Mouse (Mus musculus): ENCODE measurements around the gene Zfp963. TPM values are rescaled to one million over a fixed set of nuclear protein-coding genes. Genes with fewer than 3 reads are reported as not detected.

The Zfp963 gene
- polyA plus RNA-seq, 1 experiment = 1.9 TPM

DNA sequence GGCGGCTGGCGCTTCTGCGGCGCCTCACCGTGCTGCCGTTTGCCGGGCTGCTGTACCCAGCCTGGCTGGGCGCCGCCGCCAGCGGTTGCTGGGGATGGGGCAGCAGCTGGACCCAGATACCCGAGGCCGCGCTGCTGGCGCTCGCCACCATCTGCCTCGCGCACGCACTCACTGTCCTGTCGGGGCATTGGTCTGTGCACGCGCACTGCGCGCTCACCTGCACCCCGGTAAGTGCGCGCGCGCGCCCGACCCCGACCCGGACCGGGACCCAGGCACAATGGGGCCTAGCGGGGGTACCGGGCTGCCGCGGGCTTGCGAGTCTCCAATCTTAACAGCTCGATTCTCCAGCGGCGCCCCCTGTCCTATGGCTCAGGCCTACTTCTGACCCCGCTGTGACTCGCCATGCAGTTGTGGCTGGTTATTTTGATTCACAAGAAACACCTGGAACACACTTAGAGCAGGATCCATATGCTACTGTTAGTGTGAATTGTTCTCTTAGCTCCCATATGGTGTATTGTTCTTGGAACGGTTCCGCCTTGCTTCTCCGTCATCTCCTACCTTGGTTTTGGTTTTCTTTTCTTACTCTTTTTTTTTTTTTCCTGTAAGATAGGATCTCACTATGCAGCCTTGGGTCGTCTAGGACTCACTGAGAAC is 41.8 kb upstream of the Zfp963 start:
- under 1% methylated on average over 48 of the region's 48 CpGs for WGBS
- Histone ChIP-seq H3K4me3 (ENCODE audit: low read depth, low read length) (peak overlapping the region; percentile 97), H3K27ac (ENCODE audit: insufficient read depth, low read depth, low read length) (peak overlapping the region; percentile 60), H3K27me3 (ENCODE audit: control insufficient read depth, insufficient read depth, low read length) (no peaks in the 10 kb centered on the region), H3K36me3 (ENCODE audit: control insufficient read depth, insufficient read depth, low read length) (peaks cover 23% of the 10 kb centered on the region), H3K4me1 (ENCODE audit: control insufficient read depth, insufficient read depth, insufficient read length, low read length) (peaks cover 4% of the 10 kb centered on the region; the same call in 1 of the 2 replicates)
- TF ChIP-seq CTCF (IDR thresholded peaks at IDR 0.05; ENCODE audit: extremely low read depth, insufficient read length, insufficient replicate concordance, low read depth, low read length) (no peak), POLR2A (IDR thresholded peaks at IDR 0.05; ENCODE audit: low read depth, low read length) (no peak)

GRCm38 (mm10) chr8:69790773-69791367 is 41.1 kb upstream of the Zfp963 start, which contains the start of the genes Atp13a1 and Zfp866:
TSS of gene Atp13a1 (plus strand) at chr8:69791163.
TSS of gene Zfp866 (minus strand) at chr8:69791178.
- Histone ChIP-seq H3K4me1 (ENCODE audit: control insufficient read depth, insufficient read depth, insufficient read length, low read length) (peaks cover 4% of the 10 kb centered on the region; the same call in 1 of the 2 replicates), H3K4me3 (ENCODE audit: low read depth, low read length) (peak within 1 kb of the TSS; percentile 97), H3K36me3 (ENCODE audit: control insufficient read depth, insufficient read depth, low read length) (peaks cover 17% of the 10 kb centered on the region), H3K27me3 (ENCODE audit: control insufficient read depth, insufficient read depth, low read length) (no peaks in the 10 kb centered on the region), H3K27ac (ENCODE audit: insufficient read depth, low read depth, low read length) (peak within 1 kb of the TSS; percentile 96)
- peak; percentile 62; the same call in 1 of the 2 replicates for TF ChIP-seq POLR2A (IDR thresholded peaks at IDR 0.05; ENCODE audit: low read depth, low read length)
- no peak for TF ChIP-seq CTCF (IDR thresholded peaks at IDR 0.05; ENCODE audit: extremely low read depth, insufficient read length, insufficient replicate concordance, low read depth, low read length)
- under 1% methylated on average over 38 of the region's 38 CpGs for WGBS

GRCm38 (mm10) chr8:69790364-69790763 is 40.6 kb upstream of the Zfp963 start:
- Histone ChIP-seq H3K27ac (ENCODE audit: insufficient read depth, low read depth, low read length) (peak overlapping the region; percentile 96), H3K4me1 (ENCODE audit: control insufficient read depth, insufficient read depth, insufficient read length, low read length) (peaks cover 4% of the 10 kb centered on the region; the same call in 1 of the 2 replicates), H3K27me3 (ENCODE audit: control insufficient read depth, insufficient read depth, low read length) (no peaks in the 10 kb centered on the region), H3K4me3 (ENCODE audit: low read depth, low read length) (peak overlapping the region; percentile 97), H3K36me3 (ENCODE audit: control insufficient read depth, insufficient read depth, low read length) (peaks cover 14% of the 10 kb centered on the region)
- 15% methylated on average over 11 of the region's 11 CpGs for WGBS
- no peak for TF ChIP-seq POLR2A (IDR thresholded peaks at IDR 0.05; ENCODE audit: low read depth, low read length)
- no peak for TF ChIP-seq CTCF (IDR thresholded peaks at IDR 0.05; ENCODE audit: extremely low read depth, insufficient read length, insufficient replicate concordance, low read depth, low read length)

GRCm38 (mm10) chr8:69789731-69790130 is 40.0 kb upstream of the Zfp963 start:
- Histone ChIP-seq H3K4me3 (ENCODE audit: low read depth, low read length) (no peak overlapping the region), H3K27ac (ENCODE audit: insufficient read depth, low read depth, low read length) (no peak overlapping the region), H3K27me3 (ENCODE audit: control insufficient read depth, insufficient read depth, low read length) (no peaks in the 10 kb centered on the region), H3K36me3 (ENCODE audit: control insufficient read depth, insufficient read depth, low read length) (peaks cover 9% of the 10 kb centered on the region), H3K4me1 (ENCODE audit: control insufficient read depth, insufficient read depth, insufficient read length, low read length) (peaks cover 4% of the 10 kb centered on the region; the same call in 1 of the 2 replicates)
- WGBS = 27% methylated on average over 5 of the region's 5 CpGs
- TF ChIP-seq CTCF (IDR thresholded peaks at IDR 0.05; ENCODE audit: extremely low read depth, insufficient read length, insufficient replicate concordance, low read depth, low read length) (no peak), POLR2A (IDR thresholded peaks at IDR 0.05; ENCODE audit: low read depth, low read length) (no peak)

DNA sequence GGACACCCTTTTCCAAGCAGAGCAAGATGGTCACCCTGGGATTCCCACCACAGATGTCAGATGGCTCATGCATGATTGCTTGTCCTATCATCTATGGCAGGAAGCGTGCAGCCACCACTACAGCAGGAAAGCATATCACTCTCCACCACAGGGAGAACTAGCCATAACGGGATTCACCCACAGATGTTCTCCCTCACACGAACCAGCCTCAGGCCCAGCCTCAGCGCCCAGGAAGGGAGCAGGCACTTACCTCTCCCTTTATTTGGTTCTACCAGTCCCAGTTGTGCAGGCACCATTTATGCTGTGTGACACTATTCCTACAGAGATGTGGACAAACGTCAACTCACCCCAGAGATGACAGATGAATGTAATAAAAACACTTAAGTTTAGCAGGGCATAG is 39.3 kb upstream of the Zfp963 start:
- peaks cover 4% of the 10 kb centered on the region; the same call in 1 of the 2 replicates for H3K4me1 ChIP-seq (ENCODE audit: control insufficient read depth, insufficient read depth, insufficient read length, low read length)
- no peaks in the 10 kb centered on the region for H3K27me3 ChIP-seq (ENCODE audit: control insufficient read depth, insufficient read depth, low read length)
- TF ChIP-seq POLR2A (IDR thresholded peaks at IDR 0.05; ENCODE audit: low read depth, low read length) = no peak
- TF ChIP-seq CTCF (IDR thresholded peaks at IDR 0.05; ENCODE audit: extremely low read depth, insufficient read length, insufficient replicate concordance, low read depth, low read length) = no peak
- WGBS = 86% methylated on average over 5 of the region's 5 CpGs
- H3K36me3 ChIP-seq (ENCODE audit: control insufficient read depth, insufficient read depth, low read length) = peaks cover 3% of the 10 kb centered on the region; the same call in 1 of the 2 replicates
- H3K4me3 ChIP-seq (ENCODE audit: low read depth, low read length) = no peak overlapping the region
- no peak overlapping the region for H3K27ac ChIP-seq (ENCODE audit: insufficient read depth, low read depth, low read length)

- Histone ChIP-seq H3K4me3 (ENCODE audit: low read depth, low read length) (no peak overlapping the region), H3K36me3 (ENCODE audit: control insufficient read depth, insufficient read depth, low read length) (no peaks in the 10 kb centered on the region), H3K4me1 (ENCODE audit: control insufficient read depth, insufficient read depth, insufficient read length, low read length) (no peaks in the 10 kb centered on the region), H3K27ac (ENCODE audit: insufficient read depth, low read depth, low read length) (no peak overlapping the region), H3K27me3 (ENCODE audit: control insufficient read depth, insufficient read depth, low read length) (no peaks in the 10 kb centered on the region)
- no peak for TF ChIP-seq CTCF (IDR thresholded peaks at IDR 0.05; ENCODE audit: extremely low read depth, insufficient read length, insufficient replicate concordance, low read depth, low read length)
- TF ChIP-seq POLR2A (IDR thresholded peaks at IDR 0.05; ENCODE audit: low read depth, low read length) = no peak
- WGBS = 65% methylated on average over 9 of the region's 12 CpGs
Measured at GRCm38 (mm10) chr8:69777111-69777510, 27.3 kb upstream of the Zfp963 start.

DNA sequence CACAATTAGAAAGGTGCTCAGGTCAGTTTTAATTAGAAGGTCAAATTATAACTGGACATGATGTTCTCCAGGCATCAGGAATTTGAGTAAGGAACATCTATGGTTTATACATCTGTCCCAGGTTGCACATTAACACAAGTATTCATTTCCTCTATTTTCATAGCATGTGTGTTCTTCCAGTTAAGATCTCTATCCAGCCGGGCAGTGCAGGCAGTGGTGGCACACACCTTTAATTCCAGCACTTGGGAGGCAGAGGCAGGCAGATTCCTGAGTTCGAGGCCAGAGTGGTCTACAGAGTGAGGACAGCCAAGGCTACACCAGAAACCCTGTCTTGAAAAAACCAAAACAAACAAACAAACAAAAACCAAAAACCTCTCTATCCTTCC is 25.4 kb upstream of the Zfp963 start:
- no peak for TF ChIP-seq POLR2A (IDR thresholded peaks at IDR 0.05; ENCODE audit: low read depth, low read length)
- TF ChIP-seq CTCF (IDR thresholded peaks at IDR 0.05; ENCODE audit: extremely low read depth, insufficient read length, insufficient replicate concordance, low read depth, low read length) = no peak
- no peak overlapping the region for H3K4me3 ChIP-seq (ENCODE audit: low read depth, low read length)
- 42% methylated on average over 2 of the region's 2 CpGs for WGBS

More for the DNA sequence above, 25.4 kb upstream of the Zfp963 start:
- Histone ChIP-seq H3K27me3 (ENCODE audit: control insufficient read depth, insufficient read depth, low read length) (no peaks in the 10 kb centered on the region), H3K4me1 (ENCODE audit: control insufficient read depth, insufficient read depth, insufficient read length, low read length) (no peaks in the 10 kb centered on the region), H3K27ac (ENCODE audit: insufficient read depth, low read depth, low read length) (no peak overlapping the region), H3K36me3 (ENCODE audit: control insufficient read depth, insufficient read depth, low read length) (peaks cover 1% of the 10 kb centered on the region; the same call in 1 of the 2 replicates)
